Mouse (Mus musculus): ENCODE results near the gene Rgs8. TPM values are rescaled to one million over a fixed set of nuclear protein-coding genes. Genes with fewer than 3 reads are reported as not detected.

Rgs8 gene
- polyA plus RNA-seq, 1 experiment from 2014 or later, result 0.16 TPM

DNA sequence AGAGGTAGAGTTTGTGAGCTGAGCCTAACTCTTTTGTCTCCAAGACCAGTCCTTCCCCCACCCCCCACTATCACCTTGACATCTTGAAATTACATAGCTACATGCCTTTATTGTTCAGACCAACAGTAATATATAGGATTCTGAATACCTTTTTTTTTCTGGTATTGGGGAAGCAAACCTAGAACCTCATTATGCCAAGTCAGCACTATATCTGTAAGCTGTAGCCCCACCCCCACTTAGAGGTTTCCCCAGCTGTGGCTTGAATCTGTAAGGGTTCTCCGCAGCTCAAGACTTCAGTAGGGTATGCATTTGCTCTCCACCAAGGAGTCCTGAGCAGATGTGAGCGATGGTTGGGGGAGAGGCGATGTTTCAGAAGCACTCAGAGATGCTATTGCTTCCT is 18.5 kb downstream of the Rgs8 start:
- no peaks in the 10 kb centered on the region for H3K9me3 ChIP-seq (ENCODE audit: low read length)
- no peak for ATAC-seq (ENCODE audit: low FRiP score, low TSS enrichment)
- H3K36me3 ChIP-seq (ENCODE audit: insufficient read depth, low read length), result no peaks in the 10 kb centered on the region
- peaks cover 2% of the 10 kb centered on the region; the same call in 1 of the 2 replicates for H3K4me1 ChIP-seq (ENCODE audit: insufficient read depth, low read length)
- 86% methylated on average over 3 of the region's 3 CpGs for WGBS
- H3K27ac ChIP-seq (ENCODE audit: low read length), result no peak overlapping the region
- H3K4me2 ChIP-seq (replicated peaks; ENCODE audit: low read depth, low read length), result no peak overlapping the region
- H3K27me3 ChIP-seq (ENCODE audit: insufficient read depth, low read length), result no peaks in the 10 kb centered on the region
- H3K4me3 ChIP-seq (ENCODE audit: low read length), result no peak overlapping the region
- no peak overlapping the region for H3K9ac ChIP-seq (replicated peaks; ENCODE audit: low read length)

DNA sequence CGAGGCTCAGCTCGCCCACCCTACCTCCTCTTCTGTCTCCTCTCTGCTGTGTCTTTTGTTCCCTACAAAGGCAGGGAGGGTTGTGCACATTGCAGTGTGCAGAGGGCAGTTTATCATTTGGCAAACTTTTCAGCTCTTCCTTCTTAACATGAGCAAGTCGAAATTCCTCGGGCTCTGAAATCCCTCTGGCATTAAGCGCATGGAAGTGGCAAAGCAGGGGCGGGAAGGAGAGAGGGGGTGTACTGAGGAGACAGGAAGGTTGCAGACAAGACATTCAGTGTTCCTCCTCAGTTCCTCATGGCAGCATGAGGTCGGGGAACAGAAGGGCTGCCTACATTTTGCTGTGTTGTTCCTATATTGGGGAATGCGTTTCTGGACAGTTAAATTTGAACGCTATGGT is 19.9 kb downstream of the Rgs8 start:
- H3K9me3 ChIP-seq (ENCODE audit: low read length), result no peaks in the 10 kb centered on the region
- no peaks in the 10 kb centered on the region for H3K27me3 ChIP-seq (ENCODE audit: insufficient read depth, low read length)
- H3K4me3 ChIP-seq (ENCODE audit: low read length), result no peak overlapping the region
- no peak overlapping the region for H3K9ac ChIP-seq (replicated peaks; ENCODE audit: low read length)
- H3K27ac ChIP-seq (ENCODE audit: low read length), result no peak overlapping the region
- no peaks in the 10 kb centered on the region for H3K4me1 ChIP-seq (ENCODE audit: insufficient read depth, low read length)
- WGBS, result 83% methylated on average over 9 of the region's 9 CpGs
- H3K36me3 ChIP-seq (ENCODE audit: insufficient read depth, low read length), result no peaks in the 10 kb centered on the region
- no peak overlapping the region for H3K4me2 ChIP-seq (replicated peaks; ENCODE audit: low read depth, low read length)
- ATAC-seq (ENCODE audit: low FRiP score, low TSS enrichment), result no peak

DNA sequence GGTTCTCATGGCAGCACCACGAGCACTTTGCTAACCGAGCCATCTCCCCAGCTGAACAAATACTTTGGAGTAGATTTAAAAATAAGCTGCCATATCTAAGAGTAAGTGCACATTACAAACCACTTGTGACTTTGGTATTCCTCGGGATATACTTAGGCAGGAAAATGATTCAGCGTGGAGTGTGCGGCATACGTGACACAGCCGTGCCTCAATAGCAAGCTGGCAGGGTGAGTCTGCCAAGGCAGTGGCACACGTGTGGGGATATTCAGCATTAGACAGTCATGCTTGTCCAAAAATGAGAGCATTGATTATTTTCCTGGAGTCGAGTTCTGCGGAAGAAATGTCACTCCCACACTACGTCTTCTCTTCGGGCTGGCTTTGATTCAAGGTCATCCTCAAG is 21.1 kb downstream of the Rgs8 start:
- H3K27me3 ChIP-seq (ENCODE audit: insufficient read depth, low read length), result no peaks in the 10 kb centered on the region
- no peak overlapping the region for H3K4me3 ChIP-seq (ENCODE audit: low read length)
- H3K27ac ChIP-seq (ENCODE audit: low read length), result no peak overlapping the region
- H3K4me2 ChIP-seq (replicated peaks; ENCODE audit: low read depth, low read length), result no peak overlapping the region
- no peak overlapping the region for H3K9ac ChIP-seq (replicated peaks; ENCODE audit: low read length)
- H3K36me3 ChIP-seq (ENCODE audit: insufficient read depth, low read length), result no peaks in the 10 kb centered on the region
- H3K4me1 ChIP-seq (ENCODE audit: insufficient read depth, low read length), result no peaks in the 10 kb centered on the region
- no peak for ATAC-seq (ENCODE audit: low FRiP score, low TSS enrichment)
- WGBS, result 73% methylated on average over 12 of the region's 12 CpGs
- no peaks in the 10 kb centered on the region for H3K9me3 ChIP-seq (ENCODE audit: low read length)

DNA sequence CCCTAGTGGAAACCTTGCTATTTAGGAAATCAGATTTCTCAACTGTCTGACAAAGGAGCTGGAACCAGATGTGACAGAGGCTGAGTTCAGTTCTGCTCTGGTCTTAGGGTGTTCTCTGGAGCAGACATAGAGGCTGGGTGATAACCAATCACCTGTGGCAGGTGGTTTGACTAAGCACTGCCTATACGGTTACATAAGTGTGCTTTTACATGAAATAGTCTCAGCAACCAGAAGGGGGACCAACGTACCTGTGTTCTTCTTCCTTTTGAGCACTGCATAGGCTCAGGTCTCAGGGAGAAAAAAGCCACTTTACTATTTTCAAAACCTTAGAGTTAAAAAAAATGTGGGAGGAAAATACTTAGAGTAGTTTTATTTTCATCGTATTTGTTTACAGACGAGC is 22.8 kb downstream of the Rgs8 start:
- Histone ChIP-seq H3K4me2 (replicated peaks; ENCODE audit: low read depth, low read length) (no peak overlapping the region), H3K4me1 (ENCODE audit: insufficient read depth, low read length) (0 out of 2 replicates have a peak, but pooled peaks cover 3% of the 10 kb centered on the region), H3K9ac (replicated peaks; ENCODE audit: low read length) (no peak overlapping the region), H3K36me3 (ENCODE audit: insufficient read depth, low read length) (no peaks in the 10 kb centered on the region), H3K9me3 (ENCODE audit: low read length) (no peaks in the 10 kb centered on the region), H3K4me3 (ENCODE audit: low read length) (no peak overlapping the region), H3K27ac (ENCODE audit: low read length) (no peak overlapping the region), H3K27me3 (ENCODE audit: insufficient read depth, low read length) (no peaks in the 10 kb centered on the region)
- WGBS, result 47% methylated on average over 4 of the region's 4 CpGs
- ATAC-seq (ENCODE audit: low FRiP score, low TSS enrichment), result no peak

DNA sequence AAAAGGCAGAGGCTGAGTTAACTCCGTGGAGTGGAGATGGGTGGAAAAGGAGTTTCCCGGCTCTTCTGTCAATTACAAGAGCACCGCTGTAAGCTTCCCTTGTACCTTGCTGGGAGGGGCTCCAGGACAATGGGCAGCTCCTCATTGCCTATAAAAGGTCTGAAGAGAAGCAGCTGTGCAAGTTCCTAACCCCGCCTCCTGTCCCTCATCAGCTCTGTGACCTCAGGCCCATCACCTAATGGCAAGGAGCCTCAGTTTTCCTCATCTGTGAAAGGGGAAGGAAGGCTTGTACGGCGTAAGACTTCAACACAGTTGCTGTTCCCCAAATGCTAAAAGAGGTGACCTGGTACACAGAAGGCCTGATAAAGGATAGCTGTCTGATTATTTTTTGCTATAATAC is 24.8 kb downstream of the Rgs8 start:
- Histone ChIP-seq H3K9me3 (ENCODE audit: low read length) (no peaks in the 10 kb centered on the region), H3K4me2 (replicated peaks; ENCODE audit: low read depth, low read length) (no peak overlapping the region), H3K4me1 (ENCODE audit: insufficient read depth, low read length) (0 out of 2 replicates have a peak, but pooled peaks cover 3% of the 10 kb centered on the region), H3K27me3 (ENCODE audit: insufficient read depth, low read length) (no peaks in the 10 kb centered on the region), H3K36me3 (ENCODE audit: insufficient read depth, low read length) (no peaks in the 10 kb centered on the region), H3K9ac (replicated peaks; ENCODE audit: low read length) (no peak overlapping the region), H3K27ac (ENCODE audit: low read length) (no peak overlapping the region), H3K4me3 (ENCODE audit: low read length) (no peak overlapping the region)
- ATAC-seq (ENCODE audit: low FRiP score, low TSS enrichment), result no peak
- WGBS, result 55% methylated on average over 6 of the region's 6 CpGs

DNA sequence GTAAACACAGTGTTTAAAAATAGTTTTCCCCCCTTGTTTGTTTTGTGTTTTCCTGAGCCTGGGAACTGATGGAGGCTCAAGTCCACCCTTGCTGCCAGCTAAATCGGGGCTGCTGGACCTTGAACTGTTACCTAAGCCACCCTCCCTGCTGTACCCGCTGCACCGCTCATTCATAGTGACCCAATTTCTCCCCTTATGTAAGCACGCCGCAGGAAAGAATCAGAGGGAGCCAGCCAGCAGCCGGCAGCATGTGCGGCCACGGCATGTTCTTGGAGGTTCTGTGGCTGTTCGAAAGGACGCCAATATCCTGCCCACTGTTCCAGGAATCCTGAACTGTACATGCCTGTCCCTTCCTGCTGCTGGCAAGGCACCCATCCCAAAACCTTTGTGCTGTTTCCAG is 26.3 kb downstream of the Rgs8 start:
- Histone ChIP-seq H3K9me3 (ENCODE audit: low read length) (no peaks in the 10 kb centered on the region), H3K27ac (ENCODE audit: low read length) (no peak overlapping the region), H3K36me3 (ENCODE audit: insufficient read depth, low read length) (no peaks in the 10 kb centered on the region), H3K9ac (replicated peaks; ENCODE audit: low read length) (no peak overlapping the region), H3K4me2 (replicated peaks; ENCODE audit: low read depth, low read length) (no peak overlapping the region), H3K4me1 (ENCODE audit: insufficient read depth, low read length) (0 out of 2 replicates have a peak, but pooled peaks cover 3% of the 10 kb centered on the region), H3K4me3 (ENCODE audit: low read length) (no peak overlapping the region), H3K27me3 (ENCODE audit: insufficient read depth, low read length) (no peaks in the 10 kb centered on the region)
- 57% methylated on average over 10 of the region's 10 CpGs for WGBS
- no peak for ATAC-seq (ENCODE audit: low FRiP score, low TSS enrichment)

DNA sequence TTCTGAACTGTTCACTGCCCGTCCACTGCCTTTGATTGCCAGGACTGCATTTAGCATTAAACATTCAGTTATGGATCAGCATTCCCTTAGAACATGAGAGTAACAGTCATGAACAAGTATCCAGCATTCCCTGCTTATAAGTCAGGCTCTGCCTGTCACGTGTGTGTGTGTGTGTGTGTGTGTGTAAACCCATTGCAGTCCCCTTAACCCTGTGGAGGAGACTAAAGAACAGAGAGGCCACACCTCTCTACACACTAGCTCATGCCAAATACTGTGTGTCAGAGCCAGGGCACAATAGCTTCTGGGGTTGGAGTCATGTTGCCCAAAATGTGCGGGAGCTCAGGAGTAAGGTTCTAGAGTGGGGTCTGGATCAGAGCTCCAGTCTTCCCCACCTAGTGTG is 26.8 kb downstream of the Rgs8 start:
- H3K9me3 ChIP-seq (ENCODE audit: low read length), result no peaks in the 10 kb centered on the region
- H3K4me2 ChIP-seq (replicated peaks; ENCODE audit: low read depth, low read length), result no peak overlapping the region
- no peak overlapping the region for H3K9ac ChIP-seq (replicated peaks; ENCODE audit: low read length)
- WGBS, result 58% methylated on average over 3 of the region's 3 CpGs
- no peaks in the 10 kb centered on the region for H3K27me3 ChIP-seq (ENCODE audit: insufficient read depth, low read length)
- 0 out of 2 replicates have a peak, but pooled peaks cover 3% of the 10 kb centered on the region for H3K4me1 ChIP-seq (ENCODE audit: insufficient read depth, low read length)
- no peak overlapping the region for H3K4me3 ChIP-seq (ENCODE audit: low read length)
- ATAC-seq (ENCODE audit: low FRiP score, low TSS enrichment), result no peak
- H3K27ac ChIP-seq (ENCODE audit: low read length), result no peak overlapping the region
- H3K36me3 ChIP-seq (ENCODE audit: insufficient read depth, low read length), result no peaks in the 10 kb centered on the region

DNA sequence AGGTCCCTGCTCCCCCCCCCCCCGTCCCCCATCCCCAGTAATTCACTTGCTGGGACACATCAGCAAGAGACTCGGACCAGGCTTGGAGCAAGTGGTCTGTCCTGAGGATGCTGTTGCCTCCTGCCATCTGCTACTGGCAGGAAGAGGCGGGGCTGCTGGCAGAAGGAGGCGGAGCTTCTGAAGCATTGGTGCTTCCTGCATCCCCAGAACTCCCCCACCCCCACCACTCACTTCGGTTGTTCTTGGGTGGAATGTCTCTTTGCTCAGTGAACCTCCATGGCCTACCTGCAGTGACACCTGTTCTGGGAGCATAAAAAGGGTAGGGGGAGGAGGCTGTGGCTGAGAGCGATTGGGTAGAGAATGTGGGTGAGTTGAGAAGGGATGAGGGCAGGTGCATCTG is 27.5 kb downstream of the Rgs8 start:
- Histone ChIP-seq H3K36me3 (ENCODE audit: insufficient read depth, low read length) (no peaks in the 10 kb centered on the region), H3K27ac (ENCODE audit: low read length) (no peak overlapping the region), H3K4me3 (ENCODE audit: low read length) (no peak overlapping the region), H3K4me1 (ENCODE audit: insufficient read depth, low read length) (0 out of 2 replicates have a peak, but pooled peaks cover 3% of the 10 kb centered on the region), H3K27me3 (ENCODE audit: insufficient read depth, low read length) (no peaks in the 10 kb centered on the region), H3K9me3 (ENCODE audit: low read length) (no peaks in the 10 kb centered on the region), H3K9ac (replicated peaks; ENCODE audit: low read length) (no peak overlapping the region), H3K4me2 (replicated peaks; ENCODE audit: low read depth, low read length) (no peak overlapping the region)
- ATAC-seq (ENCODE audit: low FRiP score, low TSS enrichment), result no peak
- 52% methylated on average over 5 of the region's 6 CpGs for WGBS

DNA sequence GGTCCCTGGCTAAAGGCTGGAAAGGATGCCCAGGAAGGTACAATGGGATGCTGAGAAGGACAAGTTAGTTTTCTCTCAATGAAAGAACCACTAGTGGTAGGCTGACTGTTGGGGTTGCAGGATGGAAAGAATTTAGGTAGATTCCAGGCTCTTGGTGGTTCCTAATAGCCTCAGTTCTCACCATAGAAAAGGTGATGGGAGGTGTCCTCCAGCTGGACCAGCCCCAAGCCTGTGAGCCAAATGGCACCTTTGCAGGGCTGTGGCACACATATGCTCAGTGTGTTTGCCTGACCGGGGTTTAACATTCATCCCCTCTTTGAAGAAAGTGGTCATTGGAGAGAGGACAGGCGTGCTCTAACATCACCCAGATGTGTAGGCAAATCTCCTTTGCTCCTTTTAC is 28.2 kb downstream of the Rgs8 start:
- no peak overlapping the region for H3K4me2 ChIP-seq (replicated peaks; ENCODE audit: low read depth, low read length)

DNA sequence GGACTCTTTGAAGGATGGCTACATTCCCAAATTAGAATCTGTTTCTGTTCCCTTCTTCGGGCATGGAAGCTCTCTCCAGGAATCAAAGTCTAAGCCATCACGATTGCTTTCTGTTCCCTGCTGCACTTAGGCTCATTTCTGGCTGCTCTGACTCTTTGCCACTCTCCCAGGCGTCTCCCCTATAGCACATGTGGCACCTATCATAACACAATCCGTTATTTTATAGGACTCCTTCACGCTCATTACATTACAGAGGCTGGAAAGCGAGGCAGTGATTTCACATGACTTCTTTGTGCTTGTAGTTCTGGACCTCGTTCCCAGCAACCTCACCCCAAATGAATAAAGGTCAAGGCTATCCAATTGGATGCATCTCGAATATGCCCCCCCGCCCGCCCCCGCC is 30.4 kb downstream of the Rgs8 start:
- H3K4me2 ChIP-seq (replicated peaks; ENCODE audit: low read depth, low read length), result no peak overlapping the region
- no peak for ATAC-seq (ENCODE audit: low FRiP score, low TSS enrichment)
- no peak overlapping the region for H3K4me3 ChIP-seq (ENCODE audit: low read length)
- no peaks in the 10 kb centered on the region for H3K36me3 ChIP-seq (ENCODE audit: insufficient read depth, low read length)
- H3K27me3 ChIP-seq (ENCODE audit: insufficient read depth, low read length), result no peaks in the 10 kb centered on the region
- no peaks in the 10 kb centered on the region for H3K9me3 ChIP-seq (ENCODE audit: low read length)
- WGBS, result 72% methylated on average over 11 of the region's 11 CpGs
- H3K27ac ChIP-seq (ENCODE audit: low read length), result no peak overlapping the region
- H3K9ac ChIP-seq (replicated peaks; ENCODE audit: low read length), result no peak overlapping the region
- 0 out of 2 replicates have a peak, but pooled peaks cover 3% of the 10 kb centered on the region for H3K4me1 ChIP-seq (ENCODE audit: insufficient read depth, low read length)

More for the DNA sequence above, 28.2 kb downstream of the Rgs8 start:
- no peaks in the 10 kb centered on the region for H3K9me3 ChIP-seq (ENCODE audit: low read length)
- no peak overlapping the region for H3K4me3 ChIP-seq (ENCODE audit: low read length)
- H3K36me3 ChIP-seq (ENCODE audit: insufficient read depth, low read length), result no peaks in the 10 kb centered on the region
- 0 out of 2 replicates have a peak, but pooled peaks cover 3% of the 10 kb centered on the region for H3K4me1 ChIP-seq (ENCODE audit: insufficient read depth, low read length)
- no peak for ATAC-seq (ENCODE audit: low FRiP score, low TSS enrichment)
- H3K27ac ChIP-seq (ENCODE audit: low read length), result no peak overlapping the region
- no peak overlapping the region for H3K9ac ChIP-seq (replicated peaks; ENCODE audit: low read length)
- WGBS, result 74% methylated on average over 2 of the region's 2 CpGs
- no peaks in the 10 kb centered on the region for H3K27me3 ChIP-seq (ENCODE audit: insufficient read depth, low read length)

Measured in kidney, embryonic 16.5 days (tissue).